Mouse (Mus musculus): ENCODE data around the gene Blzf1. TPM values are rescaled to one million over a fixed set of nuclear protein-coding genes. Genes with fewer than 3 reads are reported as not detected.

The Blzf1 gene
- 45.5 and 46.2 TPM in 2 replicates for polyA plus RNA-seq (2015; fragmentation: Nextera tagmentation; extraction: Ambion mirVana)

DNA sequence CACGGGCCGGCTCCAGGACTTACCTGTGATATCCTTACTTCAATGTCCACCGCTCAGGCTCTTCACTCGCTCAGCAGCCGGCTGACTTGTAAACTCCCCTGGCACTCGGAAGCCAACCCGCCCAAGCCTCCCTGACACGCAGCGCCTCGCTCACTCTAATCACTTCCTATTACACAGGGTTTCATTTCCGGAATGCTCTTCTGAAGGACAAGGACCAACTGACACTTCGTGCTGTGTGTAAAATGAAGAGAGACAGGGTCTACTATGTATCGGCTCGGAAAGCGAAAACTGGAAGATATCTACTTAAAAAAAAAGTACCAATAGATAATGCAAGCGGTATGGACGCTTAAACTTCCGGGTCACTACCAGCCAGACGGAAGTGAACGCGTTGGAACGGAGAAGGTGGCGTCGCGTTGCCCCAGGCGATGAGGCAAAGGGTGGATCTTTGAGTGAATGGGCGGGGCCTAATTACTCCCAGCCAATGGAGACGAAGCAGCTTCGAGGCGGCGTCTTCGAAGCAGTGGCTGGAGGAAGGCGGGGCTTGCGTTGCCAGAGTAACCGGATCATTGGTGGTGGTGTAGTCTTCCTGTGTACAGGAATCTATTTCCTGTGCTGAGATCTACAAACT lies at the start of gene Blzf1:
Gene Blzf1 (minus strand): TSS at position 366 of the 628 bp plus-strand sequence.
- Histone ChIP-seq H3K4me2 (peak within 1 kb of the TSS; percentile 59), H3K27me3 (no peaks in the 10 kb centered on the region), H3K4me3 (peak within 1 kb of the TSS; percentile 82), H3K36me3 (peaks cover 9% of the 10 kb centered on the region), H3K27ac (peak within 1 kb of the TSS; percentile 86), H3K9ac (peak within 1 kb of the TSS; percentile 70), H3K4me1 (peaks cover 17% of the 10 kb centered on the region), H3K9me3 (no peaks in the 10 kb centered on the region)
- under 1% methylated on average over 35 of the region's 35 CpGs for WGBS
- ATAC-seq (ENCODE audit: insufficient number of reproducible peaks, low FRiP score, low TSS enrichment, low read depth), result peak; percentile 98

DNA sequence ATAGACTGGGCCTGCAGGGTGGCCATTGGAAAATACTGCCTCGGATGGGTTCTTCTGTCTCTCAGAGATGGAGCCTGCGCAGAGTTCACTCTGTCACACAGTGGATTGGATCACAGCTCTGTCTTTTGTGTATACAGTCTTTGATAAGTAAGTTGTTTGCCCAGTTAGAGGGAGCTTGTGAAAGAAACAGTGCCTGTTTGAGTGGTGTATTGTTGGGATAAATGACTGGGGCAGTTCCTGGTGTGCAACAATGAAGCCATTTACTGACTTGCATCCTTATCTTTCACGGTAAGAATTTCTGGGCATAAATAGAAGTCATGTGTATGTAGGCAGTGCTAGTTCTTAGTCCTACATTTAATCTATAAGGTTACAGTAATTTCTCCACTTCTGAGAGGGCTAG lies 46.2 kb upstream of the Blzf1 start:
- ATAC-seq (ENCODE audit: insufficient number of reproducible peaks, low FRiP score, low TSS enrichment, low read depth), result no peak
- no peaks in the 10 kb centered on the region for H3K9me3 ChIP-seq
- no peak overlapping the region for H3K9ac ChIP-seq
- no peak overlapping the region for H3K4me3 ChIP-seq
- H3K4me1 ChIP-seq, result no peaks in the 10 kb centered on the region
- no peaks in the 10 kb centered on the region for H3K27me3 ChIP-seq
- peaks cover 3% of the 10 kb centered on the region; the same call in 1 of the 2 replicates for H3K36me3 ChIP-seq
- no peak overlapping the region for H3K27ac ChIP-seq
- WGBS, result 86% methylated on average over 3 of the region's 3 CpGs
- no peak overlapping the region for H3K4me2 ChIP-seq

DNA sequence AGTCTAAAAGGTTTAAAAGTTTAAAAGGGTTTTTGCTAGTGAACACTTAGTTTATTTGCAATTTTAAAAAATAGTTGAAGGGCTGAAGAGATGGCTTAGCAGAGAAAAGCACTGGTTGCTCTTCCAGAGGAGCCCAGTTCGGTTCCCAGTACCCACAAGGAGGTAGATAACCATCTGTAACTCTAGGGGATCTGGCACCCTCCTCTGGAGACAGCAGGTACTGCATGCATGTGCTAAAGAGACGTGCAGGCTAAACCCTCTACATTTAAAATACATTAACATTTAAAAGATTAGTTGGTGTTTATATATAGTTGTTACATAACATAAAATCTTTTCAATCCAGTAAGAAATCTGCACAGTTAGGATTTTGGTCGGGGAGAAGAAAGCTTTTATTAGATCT lies 34.9 kb upstream of the Blzf1 start:
- Histone ChIP-seq H3K9me3 (no peaks in the 10 kb centered on the region), H3K36me3 (peaks cover 30% of the 10 kb centered on the region), H3K27ac (no peak overlapping the region), H3K9ac (no peak overlapping the region), H3K27me3 (no peaks in the 10 kb centered on the region), H3K4me2 (no peak overlapping the region), H3K4me1 (no peaks in the 10 kb centered on the region), H3K4me3 (no peak overlapping the region)
- no peak for ATAC-seq (ENCODE audit: insufficient number of reproducible peaks, low FRiP score, low TSS enrichment, low read depth)
- 86% methylated on average over 3 of the region's 3 CpGs for WGBS

DNA sequence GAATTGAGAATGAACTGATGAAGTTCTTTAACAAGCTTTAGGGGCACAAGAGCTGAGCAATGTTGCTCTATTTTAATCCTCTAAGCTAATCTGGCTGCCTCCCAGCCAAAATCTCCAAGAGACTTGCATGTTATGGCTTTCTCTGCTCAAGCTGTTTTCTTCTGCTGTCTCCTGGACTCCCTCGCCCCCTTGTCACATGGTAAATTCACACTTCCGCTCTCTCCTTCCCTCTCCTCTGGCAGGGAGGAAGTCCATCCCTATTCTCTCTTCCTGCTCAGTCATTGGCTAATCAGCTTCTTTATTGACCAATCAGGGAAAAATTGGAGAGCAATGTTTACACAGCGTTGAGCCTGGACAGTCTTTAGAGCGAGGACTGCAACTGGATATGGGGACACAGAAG lies 28.6 kb upstream of the Blzf1 start:
- H3K4me1 ChIP-seq, result no peaks in the 10 kb centered on the region
- H3K4me3 ChIP-seq, result no peak overlapping the region
- peaks cover 28% of the 10 kb centered on the region for H3K36me3 ChIP-seq
- ATAC-seq (ENCODE audit: insufficient number of reproducible peaks, low FRiP score, low TSS enrichment, low read depth), result no peak
- H3K27ac ChIP-seq, result no peak overlapping the region
- 88% methylated on average over 4 of the region's 4 CpGs for WGBS
- no peak overlapping the region for H3K9ac ChIP-seq
- no peaks in the 10 kb centered on the region for H3K27me3 ChIP-seq
- no peak overlapping the region for H3K4me2 ChIP-seq
- no peaks in the 10 kb centered on the region for H3K9me3 ChIP-seq

DNA sequence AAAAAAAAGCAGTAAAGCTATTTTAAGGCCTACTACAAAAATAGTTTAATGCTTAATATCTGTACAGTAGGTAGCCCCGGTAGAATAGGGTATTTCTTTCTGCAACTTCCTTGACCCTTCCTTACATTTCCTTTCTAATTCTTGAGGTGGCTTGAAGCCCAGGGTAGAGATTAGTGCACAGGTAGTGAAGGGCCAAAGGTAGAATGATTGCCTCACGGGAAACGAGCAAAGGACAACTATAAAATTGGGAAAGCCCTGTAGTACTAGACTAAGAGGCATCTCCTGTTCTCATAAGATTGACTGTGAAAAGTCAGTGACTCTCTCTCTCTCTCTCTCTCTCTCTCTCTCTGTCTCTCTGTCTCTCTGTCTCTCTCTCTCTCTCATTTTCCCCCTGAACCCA lies 28.1 kb upstream of the Blzf1 start:
- no peak for ATAC-seq (ENCODE audit: insufficient number of reproducible peaks, low FRiP score, low TSS enrichment, low read depth)
- 89% methylated on average over 3 of the region's 3 CpGs for WGBS
- H3K9me3 ChIP-seq, result no peaks in the 10 kb centered on the region

DNA sequence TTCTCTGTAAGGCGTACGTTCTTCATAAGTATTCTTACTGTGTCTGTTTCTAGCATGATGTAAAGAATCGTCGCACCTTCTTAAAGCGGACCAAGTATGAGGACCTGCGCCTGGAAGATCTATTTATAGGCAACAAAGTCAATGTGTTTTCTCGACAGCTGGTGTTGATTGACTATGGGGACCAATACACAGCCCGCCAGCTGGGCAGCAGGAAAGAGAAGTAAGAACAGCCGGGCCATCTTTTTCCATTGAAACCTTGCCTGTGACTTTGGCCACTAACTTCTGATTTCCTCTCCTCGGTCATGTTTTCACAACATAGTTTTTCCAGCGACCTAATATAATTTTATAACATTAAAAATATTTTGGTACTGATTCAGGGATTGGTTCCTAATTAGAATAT lies 25.3 kb upstream of the Blzf1 start:
- no peak overlapping the region for H3K4me2 ChIP-seq
- H3K27me3 ChIP-seq, result no peaks in the 10 kb centered on the region
- H3K36me3 ChIP-seq, result peaks cover 30% of the 10 kb centered on the region
- H3K4me1 ChIP-seq, result no peaks in the 10 kb centered on the region
- ATAC-seq (ENCODE audit: insufficient number of reproducible peaks, low FRiP score, low TSS enrichment, low read depth), result no peak
- H3K4me3 ChIP-seq, result no peak overlapping the region
- WGBS, result 62% methylated on average over 11 of the region's 11 CpGs
- H3K9me3 ChIP-seq, result no peaks in the 10 kb centered on the region
- H3K9ac ChIP-seq, result no peak overlapping the region
- no peak overlapping the region for H3K27ac ChIP-seq

More for the DNA sequence above, 28.1 kb upstream of the Blzf1 start:
- Histone ChIP-seq H3K4me1 (no peaks in the 10 kb centered on the region), H3K27ac (no peak overlapping the region), H3K36me3 (peaks cover 31% of the 10 kb centered on the region), H3K9ac (no peak overlapping the region), H3K4me2 (no peak overlapping the region), H3K27me3 (no peaks in the 10 kb centered on the region), H3K4me3 (no peak overlapping the region)

DNA sequence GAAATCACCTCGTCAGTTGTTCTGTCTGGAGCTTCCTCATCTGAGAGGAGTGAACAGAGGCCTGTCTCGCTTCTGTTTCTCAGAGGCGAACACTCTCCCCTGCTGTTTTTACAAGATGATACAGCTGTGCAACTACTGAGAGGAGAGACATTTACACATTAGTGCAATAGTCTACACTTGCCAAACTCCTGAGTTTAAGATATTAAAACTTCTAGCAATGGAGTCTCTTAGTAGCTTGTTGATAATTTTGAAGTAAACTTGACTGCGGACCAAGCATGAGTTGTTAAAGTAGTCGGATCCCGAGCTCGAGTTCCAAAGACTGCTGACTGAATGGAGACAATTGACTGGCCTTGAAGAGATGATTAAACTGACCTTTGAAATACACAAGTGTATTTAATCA lies 20.5 kb upstream of the Blzf1 start:
- no peak overlapping the region for H3K27ac ChIP-seq
- WGBS, result 65% methylated on average over 7 of the region's 7 CpGs
- H3K4me2 ChIP-seq, result no peak overlapping the region
- H3K4me3 ChIP-seq, result no peak overlapping the region
- H3K36me3 ChIP-seq, result peaks cover 15% of the 10 kb centered on the region; the same call in 1 of the 2 replicates
- ATAC-seq (ENCODE audit: insufficient number of reproducible peaks, low FRiP score, low TSS enrichment, low read depth), result no peak
- H3K9ac ChIP-seq, result no peak overlapping the region
- 0 out of 2 replicates have a peak, but pooled peaks cover 2% of the 10 kb centered on the region for H3K4me1 ChIP-seq
- H3K9me3 ChIP-seq, result no peaks in the 10 kb centered on the region
- no peaks in the 10 kb centered on the region for H3K27me3 ChIP-seq

DNA sequence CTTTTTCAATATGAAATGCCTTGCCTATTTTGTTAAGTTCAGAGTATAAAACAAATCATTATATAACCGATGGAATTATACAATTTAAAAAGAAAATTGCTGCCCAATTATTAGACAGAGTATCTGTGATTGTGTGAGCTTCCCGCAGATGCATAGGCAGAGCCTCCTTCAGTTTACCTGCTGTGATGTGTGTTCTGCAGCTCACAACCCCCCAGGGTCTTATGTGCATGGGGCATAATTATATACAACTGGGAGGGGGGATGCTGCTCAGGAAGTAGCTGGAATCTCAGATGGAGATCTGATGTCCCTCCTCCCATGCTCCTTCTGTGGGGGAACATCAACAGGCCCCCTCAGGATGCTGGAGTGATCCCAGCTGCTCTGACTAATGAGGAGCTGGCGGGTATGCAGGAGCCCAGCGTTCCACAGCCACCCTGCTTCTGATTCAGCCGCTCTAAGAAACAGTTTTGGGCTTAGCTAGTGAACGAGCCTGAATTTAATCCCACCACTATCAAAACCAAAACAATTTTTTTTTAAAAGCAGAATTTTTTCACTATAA lies 19.4 kb upstream of the Blzf1 start:
- WGBS, result 38% methylated on average over 6 of the region's 6 CpGs
- peaks cover 2% of the 10 kb centered on the region; the same call in 1 of the 2 replicates for H3K4me1 ChIP-seq
- H3K36me3 ChIP-seq, result peaks cover 13% of the 10 kb centered on the region; the same call in 1 of the 2 replicates
- ATAC-seq (ENCODE audit: insufficient number of reproducible peaks, low FRiP score, low TSS enrichment, low read depth), result no peak
- H3K27me3 ChIP-seq, result no peaks in the 10 kb centered on the region
- H3K9ac ChIP-seq, result no peak overlapping the region
- no peaks in the 10 kb centered on the region for H3K9me3 ChIP-seq
- H3K4me2 ChIP-seq, result no peak overlapping the region
- H3K27ac ChIP-seq, result no peak overlapping the region
- H3K4me3 ChIP-seq, result no peak overlapping the region

DNA sequence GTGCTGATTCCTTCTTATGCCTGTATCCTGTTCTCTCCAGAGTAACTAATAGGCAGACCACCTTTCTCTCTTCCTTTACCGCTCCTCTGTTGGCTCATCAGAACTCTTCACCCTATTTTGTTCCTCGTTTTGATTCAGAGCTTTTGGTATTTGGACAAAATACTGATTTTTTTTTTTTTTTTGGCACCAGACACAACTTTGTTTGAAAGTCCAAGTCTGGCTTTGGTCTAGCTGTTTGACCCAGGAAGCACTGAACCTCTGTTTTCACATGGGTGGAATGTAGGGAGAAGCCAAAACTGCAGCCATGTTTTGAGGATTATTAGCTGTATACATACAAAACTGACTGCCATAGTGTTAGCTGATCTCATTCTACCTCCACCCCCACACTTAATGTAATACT lies 17.6 kb upstream of the Blzf1 start:
- no peak overlapping the region for H3K27ac ChIP-seq
- H3K4me1 ChIP-seq, result peaks cover 5% of the 10 kb centered on the region; the same call in 1 of the 2 replicates
- no peak overlapping the region for H3K4me3 ChIP-seq
- no peaks in the 10 kb centered on the region for H3K9me3 ChIP-seq
- H3K27me3 ChIP-seq, result no peaks in the 10 kb centered on the region
- 91% methylated on average over 2 of the region's 2 CpGs for WGBS
- no peak for ATAC-seq (ENCODE audit: insufficient number of reproducible peaks, low FRiP score, low TSS enrichment, low read depth)
- H3K9ac ChIP-seq, result no peak overlapping the region
- 0 out of 2 replicates have a peak, but pooled peaks cover 3% of the 10 kb centered on the region for H3K36me3 ChIP-seq
- no peak overlapping the region for H3K4me2 ChIP-seq

DNA sequence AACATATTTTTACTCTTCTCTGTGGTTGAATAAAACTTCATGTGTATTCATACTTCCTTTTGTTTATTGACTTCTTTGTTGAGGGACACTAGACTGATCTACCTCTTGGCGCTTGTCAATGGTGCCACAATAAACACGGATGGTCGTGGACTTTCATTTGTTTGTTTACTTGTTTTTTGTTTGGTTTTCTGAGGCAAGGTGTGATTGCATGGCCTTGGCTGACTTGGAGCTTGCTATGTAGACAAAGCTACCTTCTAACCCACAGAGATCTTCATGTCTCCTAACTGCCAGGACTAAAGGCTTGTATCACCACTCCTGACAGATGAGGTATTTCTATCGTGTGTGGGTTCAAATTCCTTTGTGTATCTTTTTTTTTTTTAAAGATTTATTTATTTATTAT lies 16.9 kb upstream of the Blzf1 start:
- Histone ChIP-seq H3K4me2 (no peak overlapping the region), H3K4me3 (no peak overlapping the region), H3K27ac (no peak overlapping the region), H3K27me3 (no peaks in the 10 kb centered on the region), H3K9ac (no peak overlapping the region), H3K9me3 (no peaks in the 10 kb centered on the region), H3K36me3 (0 out of 2 replicates have a peak, but pooled peaks cover 2% of the 10 kb centered on the region), H3K4me1 (peaks cover 5% of the 10 kb centered on the region; the same call in 1 of the 2 replicates)
- 92% methylated on average over 4 of the region's 4 CpGs for WGBS
- no peak for ATAC-seq (ENCODE audit: insufficient number of reproducible peaks, low FRiP score, low TSS enrichment, low read depth)

DNA sequence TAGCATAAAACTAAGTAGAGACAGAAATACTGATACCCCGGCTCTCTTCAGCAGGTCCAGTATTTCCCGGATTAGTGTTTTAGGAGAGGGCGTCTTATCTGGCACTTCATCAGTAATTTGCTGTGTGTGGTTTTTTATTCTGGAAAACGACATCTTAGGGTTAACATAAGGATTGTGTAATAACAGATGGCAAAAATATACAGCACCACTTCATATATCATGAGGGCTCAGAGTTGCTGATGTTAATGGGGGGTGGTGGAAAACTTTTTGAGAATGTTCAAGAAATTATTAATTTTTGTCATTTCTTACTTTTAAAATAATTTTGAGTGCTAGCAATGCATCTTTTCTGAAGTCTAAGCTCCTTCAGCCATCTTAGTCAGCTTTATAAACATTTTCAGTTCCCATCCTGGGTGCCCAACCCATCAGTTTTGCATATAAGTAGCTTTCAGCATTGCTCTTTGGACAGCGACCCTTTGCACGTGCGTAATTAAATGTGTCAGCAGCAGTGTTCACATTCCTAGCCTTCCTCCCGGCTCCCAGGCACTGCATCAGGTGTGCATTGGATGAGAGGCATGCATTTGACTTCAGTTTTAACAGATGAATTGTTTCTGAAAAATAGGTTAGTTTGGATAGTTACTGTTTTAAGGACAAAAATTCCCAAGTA lies 15.8 kb upstream of the Blzf1 start:
- Histone ChIP-seq H3K4me3 (no peak overlapping the region), H3K9ac (no peak overlapping the region), H3K27ac (no peak overlapping the region), H3K27me3 (no peaks in the 10 kb centered on the region), H3K9me3 (no peaks in the 10 kb centered on the region), H3K4me1 (peaks cover 5% of the 10 kb centered on the region; the same call in 1 of the 2 replicates), H3K4me2 (no peak overlapping the region), H3K36me3 (no peaks in the 10 kb centered on the region)
- 63% methylated on average over 8 of the region's 8 CpGs for WGBS
- ATAC-seq (ENCODE audit: insufficient number of reproducible peaks, low FRiP score, low TSS enrichment, low read depth), result no peak

DNA sequence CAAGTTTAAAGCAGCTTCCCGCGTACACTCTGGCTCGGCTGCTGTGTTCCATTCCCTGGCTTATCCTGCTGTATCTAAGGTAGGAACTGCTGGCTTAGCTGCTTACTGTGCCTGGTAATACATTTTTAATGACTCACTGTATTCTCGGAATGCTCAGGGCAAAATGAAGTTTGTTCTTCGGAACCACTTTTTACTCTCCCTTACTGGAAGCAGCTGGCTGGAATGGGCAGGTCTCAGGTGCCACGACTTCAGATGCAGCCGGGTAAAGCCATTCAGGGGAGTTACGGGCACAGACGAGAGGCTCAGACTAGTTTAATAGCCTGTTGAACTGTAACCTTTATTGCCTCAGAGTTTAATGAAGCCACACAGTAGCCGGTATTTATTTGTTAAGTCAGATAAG lies 14.1 kb upstream of the Blzf1 start:
- no peaks in the 10 kb centered on the region for H3K27me3 ChIP-seq
- H3K27ac ChIP-seq, result no peak overlapping the region
- 37% methylated on average over 10 of the region's 10 CpGs for WGBS
- peaks cover 3% of the 10 kb centered on the region; the same call in 1 of the 2 replicates for H3K4me1 ChIP-seq
- H3K4me2 ChIP-seq, result no peak overlapping the region
- no peaks in the 10 kb centered on the region for H3K9me3 ChIP-seq
- no peak overlapping the region for H3K9ac ChIP-seq
- no peak overlapping the region for H3K4me3 ChIP-seq
- no peaks in the 10 kb centered on the region for H3K36me3 ChIP-seq
- no peak for ATAC-seq (ENCODE audit: insufficient number of reproducible peaks, low FRiP score, low TSS enrichment, low read depth)

All from limb, embryonic 15.5 days (tissue).